Mouse (Mus musculus): ENCODE data around the gene Ttf2. TPM values are rescaled to one million over a fixed set of nuclear protein-coding genes. Genes with fewer than 3 reads are reported as not detected.

Gene Ttf2
- polyA plus RNA-seq, 1 experiment from 2014 or later, result 3.6 TPM

GRCm38 (mm10) chr3:100892383-100893335 lies 76.8 kb downstream of the Ttf2 start:
- no peaks in the 10 kb centered on the region for H3K4me1 ChIP-seq (ENCODE audit: insufficient read depth, low read depth, low read length)
- TF ChIP-seq CTCF (IDR thresholded peaks at IDR 0.05) (no peak), EP300 (IDR thresholded peaks at IDR 0.05) (no peak)
- no peak overlapping the region for H3K27ac ChIP-seq (ENCODE audit: low read length)
- H3K9ac ChIP-seq (replicated peaks; ENCODE audit: low read depth), result no peak overlapping the region
- no peaks in the 10 kb centered on the region for H3K27me3 ChIP-seq (replicated peaks; ENCODE audit: insufficient read depth, low read length)
- DNase-seq (ENCODE audit: low spot score) (no peak), ATAC-seq (no peak)
- no peak overlapping the region for H3K4me3 ChIP-seq (ENCODE audit: low read depth, low read length)
- WGBS, result 61% methylated on average over 11 of the region's 11 CpGs
- H3K36me3 ChIP-seq (ENCODE audit: insufficient read depth, low read length), result no peaks in the 10 kb centered on the region
- no peak overlapping the region for H3K4me2 ChIP-seq (replicated peaks; ENCODE audit: low read depth, low read length)
- H3K9me3 ChIP-seq (ENCODE audit: low read length), result no peaks in the 10 kb centered on the region

DNA sequence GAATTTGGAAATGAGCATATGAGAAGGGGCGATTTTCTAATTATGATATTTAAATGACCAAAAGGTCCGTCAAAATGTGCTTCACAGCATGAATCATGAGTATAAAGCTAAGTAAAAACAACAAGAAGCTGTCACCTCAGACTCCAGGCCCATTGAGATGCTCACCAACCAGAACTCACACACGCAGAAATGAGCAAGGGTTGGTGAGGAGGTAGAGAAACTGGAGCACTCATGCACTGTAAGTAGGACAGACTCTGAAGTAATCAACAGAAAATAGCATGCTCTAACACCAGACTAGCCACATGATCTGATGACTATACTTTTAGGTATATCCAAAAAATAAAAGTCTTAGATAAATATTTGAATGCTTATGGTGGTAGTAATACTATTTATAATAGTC lies 79.1 kb downstream of the Ttf2 start:
- Histone ChIP-seq H3K9ac (replicated peaks; ENCODE audit: low read depth) (no peak overlapping the region), H3K4me2 (replicated peaks; ENCODE audit: low read depth, low read length) (no peak overlapping the region), H3K36me3 (ENCODE audit: insufficient read depth, low read length) (no peaks in the 10 kb centered on the region), H3K27me3 (replicated peaks; ENCODE audit: insufficient read depth, low read length) (no peaks in the 10 kb centered on the region), H3K9me3 (ENCODE audit: low read length) (no peaks in the 10 kb centered on the region), H3K4me3 (ENCODE audit: low read depth, low read length) (no peak overlapping the region), H3K27ac (ENCODE audit: low read length) (no peak overlapping the region), H3K4me1 (ENCODE audit: insufficient read depth, low read depth, low read length) (no peaks in the 10 kb centered on the region)
- DNase-seq (ENCODE audit: low spot score) (no peak), ATAC-seq (no peak)
- 86% methylated on average over 3 of the region's 3 CpGs for WGBS
- TF ChIP-seq EP300 (IDR thresholded peaks at IDR 0.05) (no peak), CTCF (IDR thresholded peaks at IDR 0.05) (no peak)

DNA sequence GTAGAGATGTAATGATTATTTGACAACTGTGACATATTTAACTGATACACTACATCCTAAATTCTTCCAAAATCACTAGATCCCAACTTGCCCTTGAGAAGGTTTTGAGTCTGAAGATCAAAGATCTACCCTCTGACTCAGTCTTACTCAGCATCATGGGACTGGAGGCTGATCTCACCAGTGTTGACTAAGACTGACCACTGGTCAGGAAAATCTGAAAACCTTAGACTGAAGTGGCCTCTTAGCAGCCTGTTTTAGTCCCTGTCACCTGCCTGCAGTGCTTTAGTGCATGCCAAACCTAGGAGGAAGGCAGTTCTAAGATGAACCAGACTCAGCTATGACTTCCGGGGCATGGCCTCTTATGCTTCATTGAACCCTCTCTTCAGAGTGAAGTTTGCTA lies 80.2 kb downstream of the Ttf2 start:
- no peak overlapping the region for H3K4me3 ChIP-seq (ENCODE audit: low read depth, low read length)
- no peaks in the 10 kb centered on the region for H3K4me1 ChIP-seq (ENCODE audit: insufficient read depth, low read depth, low read length)
- no peak overlapping the region for H3K9ac ChIP-seq (replicated peaks; ENCODE audit: low read depth)
- TF ChIP-seq EP300 (IDR thresholded peaks at IDR 0.05) (no peak), CTCF (IDR thresholded peaks at IDR 0.05) (no peak)
- H3K36me3 ChIP-seq (ENCODE audit: insufficient read depth, low read length), result no peaks in the 10 kb centered on the region
- no peaks in the 10 kb centered on the region for H3K27me3 ChIP-seq (replicated peaks; ENCODE audit: insufficient read depth, low read length)
- 63% methylated on average over 1 of the region's 1 CpGs for WGBS
- H3K4me2 ChIP-seq (replicated peaks; ENCODE audit: low read depth, low read length), result no peak overlapping the region
- H3K9me3 ChIP-seq (ENCODE audit: low read length), result no peaks in the 10 kb centered on the region
- DNase-seq (ENCODE audit: low spot score) (no peak), ATAC-seq (no peak)
- no peak overlapping the region for H3K27ac ChIP-seq (ENCODE audit: low read length)

Other genes starting within 250 kb of the Ttf2 start
- gene Vtcn1, start 144.2 kb downstream of the Ttf2 start, polyA plus RNA-seq (2015; fragmentation: Nextera tagmentation; extraction: Ambion mirVana), result 0.81 and 0.89 TPM in 2 replicates
- gene Trim45, start 47.5 kb downstream of the Ttf2 start, polyA plus RNA-seq (2015; fragmentation: Nextera tagmentation; extraction: Ambion mirVana), result 2.7 and 2.8 TPM in 2 replicates
- gene Cd101, start 59.9 kb upstream of the Ttf2 start, polyA plus RNA-seq (2015; fragmentation: Nextera tagmentation; extraction: Ambion mirVana), result 0.90 and 0.92 TPM in 2 replicates
- gene Ptgfrn, start 140.6 kb upstream of the Ttf2 start, polyA plus RNA-seq (2015; fragmentation: Nextera tagmentation; extraction: Ambion mirVana), result 10.2 and 10.5 TPM in 2 replicates